In the genomic region with DNA sequence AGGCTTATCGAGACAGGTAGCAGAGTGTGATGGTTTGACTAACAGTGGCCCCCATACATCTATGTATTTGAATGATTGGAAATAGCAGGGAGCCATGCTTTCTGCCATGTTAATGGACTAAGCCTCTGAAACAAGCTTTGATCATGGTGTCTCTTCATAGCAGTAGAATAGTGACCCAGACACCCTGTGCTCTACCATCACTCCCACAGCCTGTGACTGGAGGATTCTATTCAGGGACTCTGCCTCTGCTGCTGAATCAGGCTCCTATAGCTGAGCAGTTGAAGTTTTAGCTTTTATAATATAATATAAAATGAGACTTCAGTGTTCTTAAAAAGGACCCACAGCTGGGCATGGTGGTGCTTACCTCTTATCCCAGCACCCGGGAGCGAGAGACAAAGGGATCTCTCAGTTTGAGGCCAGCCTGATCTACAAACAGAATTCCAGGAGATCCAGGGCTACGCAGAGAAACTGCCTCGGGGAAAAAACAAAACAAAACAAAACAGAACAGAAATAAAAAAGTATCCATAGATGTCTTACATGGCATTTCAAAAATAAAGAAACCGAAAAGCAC, we compare ENCODE assay signal across 9 mouse cellular contexts. TPM values are rescaled to one million over a fixed set of nuclear protein-coding genes. Genes with fewer than 3 reads are reported as not detected.
DNase-seq lines count a peak whose midpoint lies in the region; ATAC-seq and TF ChIP-seq lines count a peak whose summit lies in the region.
"Had no signal": no experiment of that assay in that cellular context is flagged by ENCODE, and none has a peak within 500 bp of the region (broad histone marks: within the 10 kb centered on the region; RNA-seq: fewer than 3 reads in every experiment).

No protein-coding gene starts in this region.

- peaks cover 27% of the 10 kb centered on the region for H3K36me3 ChIP-seq in kidney, embryonic 15.5 days
- H3K36me3 ChIP-seq in heart, embryonic 16.5 days (ENCODE audit: control insufficient read depth, insufficient read depth): peaks cover 21% of the 10 kb centered on the region
- H3K36me3 ChIP-seq in midbrain, embryonic 10.5 days: peaks cover 28% of the 10 kb centered on the region

- H3K9ac ChIP-seq in kidney, embryonic 15.5 days: peak overlapping the region; percentile 49
- peak overlapping the region; percentile 84 for H3K9ac ChIP-seq in heart, embryonic 16.5 days (ENCODE audit: low read length)

- CTCF ChIA-PET in Patski (lab: Charles Lee): interaction anchor here (1.3 to 1.8 kb wide), 2 partner anchors 20 to 52 kb away, joined by 3 to 5 read pairs; a partner anchor contains a TSS

- DNase-seq in kidney, adult 11 months: no peak
- no peak for DNase-seq in Patski (ENCODE audit: low read depth, low spot score)
- DNase-seq in midbrain, embryonic 10.5 days (ENCODE audit: low spot score): no peak
- no peak for DNase-seq in cerebellum, adult 18-20 months
- no peak for DNase-seq in adrenal gland, adult 18-20 months (ENCODE audit: low spot score in 2 of 2)
- no peak for DNase-seq in layer of hippocampus, adult 11-12 months (ENCODE audit: low spot score)

- no peak overlapping the region for H3K27ac ChIP-seq in kidney, embryonic 15.5 days
- no peak overlapping the region for H3K27ac ChIP-seq in heart, embryonic 16.5 days (ENCODE audit: low read length)
- peak overlapping the region; percentile 85 for H3K27ac ChIP-seq in midbrain, embryonic 10.5 days (replicated peaks)

- H3K4me3 ChIP-seq in kidney, embryonic 15.5 days (replicated peaks): peak overlapping the region; percentile 67
- peak overlapping the region; percentile 87 for H3K4me3 ChIP-seq in heart, embryonic 16.5 days (ENCODE audit: low read length)
- peak overlapping the region; percentile 82 for H3K4me3 ChIP-seq in midbrain, embryonic 10.5 days

- peak overlapping the region; percentile 69 for H3K4me2 ChIP-seq in kidney, embryonic 15.5 days
- H3K4me2 ChIP-seq in heart, embryonic 16.5 days (ENCODE audit: low read depth, low read length): peak overlapping the region; percentile 63

- POLR2A ChIA-PET in Patski (lab: Charles Lee): no interaction called here

- ATAC-seq in kidney, embryonic 15.5 days (replicated peaks; ENCODE audit: low FRiP score): peak; percentile 69
- ATAC-seq in Patski: peak; percentile 40
- ATAC-seq in heart, embryonic 16.5 days (replicated peaks; ENCODE audit: extremely low read depth, insufficient read depth, low FRiP score): no peak

- H3K9me3 ChIP-seq in kidney, embryonic 15.5 days (replicated peaks): no peaks in the 10 kb centered on the region
- H3K9me3 ChIP-seq in heart, embryonic 16.5 days (replicated peaks; ENCODE audit: control insufficient read depth, low read length): no peaks in the 10 kb centered on the region
- H3K9me3 ChIP-seq in midbrain, embryonic 10.5 days (replicated peaks): no peaks in the 10 kb centered on the region

- H3K27me3 ChIP-seq in kidney, embryonic 15.5 days: no peaks in the 10 kb centered on the region
- H3K27me3 ChIP-seq in Patski: no peaks in the 10 kb centered on the region
- H3K27me3 ChIP-seq in heart, embryonic 16.5 days (ENCODE audit: control insufficient read depth, insufficient read depth, low read length): no peaks in the 10 kb centered on the region
- no peaks in the 10 kb centered on the region for H3K27me3 ChIP-seq in midbrain, embryonic 10.5 days (ENCODE audit: low read depth, poor library complexity, severe bottlenecking)

- TF ChIP-seq CTCF in Patski (IDR thresholded peaks at IDR 0.05): no peak

- in situ Hi-C loops in Patski (cut with MboI; ENCODE audit: low pct_unique_long_range_greater_than_20kb): no loop called here

- H3K4me1 ChIP-seq in kidney, embryonic 15.5 days: peaks cover 12% of the 10 kb centered on the region
- H3K4me1 ChIP-seq in heart, embryonic 16.5 days (ENCODE audit: control insufficient read depth, insufficient read depth, low read length): peaks cover 9% of the 10 kb centered on the region
- H3K4me1 ChIP-seq in midbrain, embryonic 10.5 days: peaks cover 15% of the 10 kb centered on the region

- WGBS in kidney, embryonic 15.5 days: 19% methylated on average over 6 of the region's 6 CpGs
- 17% methylated on average over 6 of the region's 6 CpGs for WGBS in heart, embryonic 16.5 days
- 19% methylated on average over 6 of the region's 6 CpGs for WGBS in midbrain, embryonic 10.5 days

RNA-seq across cellular contexts. Expression of a gene that starts 0.5 kb away (rescaled TPM):
- polyA plus RNA-seq in kidney, embryonic 15.5 days (2015; fragmentation: Nextera tagmentation; extraction: Ambion mirVana): 17.9 and 18.3 TPM in 2 replicates
- polyA plus RNA-seq in Patski (2021): 7.5 TPM
- 8.7 and 9.4 TPM in 2 replicates for polyA plus RNA-seq in heart, embryonic 16.5 days (2015; fragmentation: Nextera tagmentation; extraction: Ambion mirVana)
- polyA plus RNA-seq in midbrain, embryonic 10.5 days (2016; fragmentation: Nextera tagmentation; extraction: Ambion mirVana): 14.0 and 14.9 TPM in 2 replicates
- 10 to 100 TPM in 1 of 2 experiments, 1 to 10 TPM in 1; 8.7 to 10.0 TPM for total RNA-seq in adrenal gland, adult 18-20 months (2021)

RNA-seq across cellular contexts. Expression of a gene that starts 21.4 kb away (rescaled TPM):
- polyA plus RNA-seq in kidney, embryonic 15.5 days (2015; fragmentation: Nextera tagmentation; extraction: Ambion mirVana): 6.3 and 6.9 TPM in 2 replicates
- polyA plus RNA-seq in Patski (2021): 2.4 TPM
- 5.2 and 6.0 TPM in 2 replicates for polyA plus RNA-seq in heart, embryonic 16.5 days (2015; fragmentation: Nextera tagmentation; extraction: Ambion mirVana)
- 3.9 and 6.1 TPM in 2 replicates for polyA plus RNA-seq in midbrain, embryonic 10.5 days (2016; fragmentation: Nextera tagmentation; extraction: Ambion mirVana)
- 1 to 10 TPM; 3.3 to 4.1 TPM for total RNA-seq in adrenal gland, adult 18-20 months (2021)

RNA-seq across cellular contexts. Expression of a gene that starts 41.4 kb away (rescaled TPM):
- 5.7 and 6.8 TPM in 2 replicates for polyA plus RNA-seq in kidney, embryonic 15.5 days (2015; fragmentation: Nextera tagmentation; extraction: Ambion mirVana)
- polyA plus RNA-seq in Patski (2021): 0.10 TPM
- 2.1 and 3.3 TPM in 2 replicates for polyA plus RNA-seq in heart, embryonic 16.5 days (2015; fragmentation: Nextera tagmentation; extraction: Ambion mirVana)
- polyA plus RNA-seq in midbrain, embryonic 10.5 days (2016; fragmentation: Nextera tagmentation; extraction: Ambion mirVana): 5.2 and 5.4 TPM in 2 replicates
- under 1 TPM in 1 of 2 experiments, not detected in 1; 0.19 TPM for total RNA-seq in adrenal gland, adult 18-20 months (2021)
- polyA plus RNA-seq: large intestine, adult 2 months had no signal

RNA-seq across cellular contexts. Expression of a gene that starts 51.8 kb away (rescaled TPM):
- polyA plus RNA-seq in kidney, embryonic 15.5 days (2015; fragmentation: Nextera tagmentation; extraction: Ambion mirVana): 21.1 and 23.3 TPM in 2 replicates
- polyA plus RNA-seq in Patski (2021): 16.2 TPM
- polyA plus RNA-seq in heart, embryonic 16.5 days (2015; fragmentation: Nextera tagmentation; extraction: Ambion mirVana): 13.2 and 14.1 TPM in 2 replicates
- polyA plus RNA-seq in midbrain, embryonic 10.5 days (2016; fragmentation: Nextera tagmentation; extraction: Ambion mirVana): 28.4 and 31.7 TPM in 2 replicates
- total RNA-seq in adrenal gland, adult 18-20 months (2021): 10 to 100 TPM; 23.3 to 32.2 TPM
